8 mouse cellular contexts compared by ENCODE assay signal in the genomic region with DNA sequence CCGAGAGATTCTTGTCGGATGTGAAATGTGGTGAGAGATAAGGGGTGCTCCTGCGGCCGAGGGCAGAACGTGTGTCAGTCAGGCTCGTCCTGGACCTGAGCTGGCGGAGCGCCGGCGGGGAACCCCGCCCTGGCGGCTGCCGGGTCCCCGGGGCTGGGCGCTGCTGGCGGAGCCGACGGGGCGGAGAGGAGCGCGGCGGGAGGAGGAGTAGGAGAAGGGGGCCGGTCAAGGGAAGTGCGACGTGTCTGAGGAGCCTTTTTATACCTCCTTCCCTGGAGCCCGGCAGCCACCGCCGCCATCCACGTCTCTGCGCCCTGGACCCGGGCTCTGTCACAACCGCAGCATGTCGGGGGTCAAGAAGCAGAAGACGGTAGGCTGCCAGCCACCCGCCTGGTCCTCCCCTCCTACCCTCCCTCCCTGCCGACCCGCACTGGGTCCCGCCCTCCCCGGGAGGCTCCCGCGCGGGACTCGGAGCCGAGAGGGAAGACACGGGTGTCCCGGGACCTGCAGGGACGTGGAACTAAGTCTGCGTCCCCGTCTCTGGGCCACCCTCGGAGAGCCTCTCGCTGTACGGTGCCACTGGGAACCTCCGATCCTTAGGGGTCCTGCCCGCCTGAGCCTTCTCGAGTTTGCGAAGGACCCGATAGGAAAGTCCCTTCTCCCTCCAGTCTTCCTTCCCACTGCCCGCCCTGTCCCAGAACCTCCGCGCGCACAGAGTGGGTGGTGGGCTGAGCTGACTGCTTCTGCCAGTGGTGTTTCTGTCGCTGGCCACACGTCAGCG. TPM values are rescaled to one million over a fixed set of nuclear protein-coding genes. Genes with fewer than 3 reads are reported as not detected.
A peak's percentile ranks its signal among the peaks of the same experiment; 100 is the strongest.
DNase-seq lines count a peak whose midpoint lies in the region; ATAC-seq lines count a peak whose summit lies in the region.

Papss2 (plus strand) TSS at position 285 of the 781 bp plus-strand sequence.

- H3K9ac ChIP-seq in limb, embryonic 15.5 days, result peak within 1 kb of the TSS; percentile 65
- H3K9ac ChIP-seq in midbrain, embryonic 14.5 days (replicated peaks; ENCODE audit: low read length), result peak within 1 kb of the TSS; percentile 45

- no peaks in the 10 kb centered on the region for H3K9me3 ChIP-seq in limb, embryonic 15.5 days
- no peaks in the 10 kb centered on the region for H3K9me3 ChIP-seq in midbrain, embryonic 14.5 days (ENCODE audit: control insufficient read depth, low read length)

- H3K36me3 ChIP-seq in limb, embryonic 15.5 days, result no peaks in the 10 kb centered on the region
- H3K36me3 ChIP-seq in midbrain, embryonic 14.5 days (ENCODE audit: control insufficient read depth, insufficient read depth, low read length), result no peaks in the 10 kb centered on the region

- ATAC-seq in inflammation-experienced regulatory T-cells, adult 6 months, result peak; percentile 17
- ATAC-seq in limb, embryonic 15.5 days (ENCODE audit: insufficient number of reproducible peaks, low FRiP score, low TSS enrichment, low read depth), result peak; percentile 82
- ATAC-seq in midbrain, embryonic 14.5 days (ENCODE audit: low FRiP score, low TSS enrichment), result peak; percentile 61

- WGBS in limb, embryonic 15.5 days, result under 1% methylated on average over 62 of the region's 64 CpGs
- under 1% methylated on average over 63 of the region's 64 CpGs for WGBS in midbrain, embryonic 14.5 days

- DNase-seq in cerebellum, postnatal 10 days, result peak; percentile 29 to 48
- DNase-seq in cerebellum, adult 9-11 months, result no peak
- DNase-seq in embryo, embryonic 10 days (ENCODE audit: low spot score), result peak; percentile 50
- peak; percentile 53 to 71 for DNase-seq in gastrocnemius, postnatal 4 days (ENCODE audit: low spot score in 2 of 2)
- peak; percentile 61 for DNase-seq in midbrain, embryonic 14.5 days
- DNase-seq in spleen, postnatal 10 days (ENCODE audit: low spot score in 2 of 2), result peak; percentile 33 to 54

- H3K4me2 ChIP-seq in limb, embryonic 15.5 days, result peak within 1 kb of the TSS; percentile 63
- peak within 1 kb of the TSS; percentile 79 for H3K4me2 ChIP-seq in midbrain, embryonic 14.5 days (ENCODE audit: low read length)

- H3K4me3 ChIP-seq in limb, embryonic 15.5 days, result peak within 1 kb of the TSS; percentile 61
- H3K4me3 ChIP-seq in midbrain, embryonic 14.5 days (replicated peaks; ENCODE audit: low read depth, low read length), result peak within 1 kb of the TSS; percentile 46

- H3K27ac ChIP-seq in limb, embryonic 15.5 days, result peak within 1 kb of the TSS; percentile 84
- no peak within 1 kb of the TSS for H3K27ac ChIP-seq in midbrain, embryonic 14.5 days (replicated peaks; ENCODE audit: low read depth, low read length)

- H3K27me3 ChIP-seq in limb, embryonic 15.5 days, result 0 out of 2 replicates have a peak, but pooled peaks cover 5% of the 10 kb centered on the region
- H3K27me3 ChIP-seq in midbrain, embryonic 14.5 days (ENCODE audit: control insufficient read depth, insufficient read depth, low read length), result peaks cover 26% of the 10 kb centered on the region

- peaks cover 9% of the 10 kb centered on the region; the same call in 1 of the 2 replicates for H3K4me1 ChIP-seq in limb, embryonic 15.5 days
- no peaks in the 10 kb centered on the region for H3K4me1 ChIP-seq in midbrain, embryonic 14.5 days (ENCODE audit: control insufficient read depth, insufficient read depth, low read length)

RNA-seq across cellular contexts. Expression of gene Papss2, which starts in this region (rescaled TPM):
- total RNA-seq in gastrocnemius, postnatal 4 days (2021), result 10 to 100 TPM; 14.5 to 15.4 TPM
- polyA plus RNA-seq in inflammation-experienced regulatory T-cells, adult 6 months (2017; shearing (Covaris generic)), result under 1 TPM; 0.30 to 0.39 (median 0.39) TPM
- 34.1 and 34.8 TPM in 2 replicates for polyA plus RNA-seq in limb, embryonic 15.5 days (2015; fragmentation: Nextera tagmentation; extraction: Ambion mirVana)
- polyA plus RNA-seq in midbrain, embryonic 14.5 days (2014; fragmentation: Nextera tagmentation; extraction: Ambion mirVana), result 0.51 and 1.0 TPM in 2 replicates

Comparison
In these comparisons a context has a peak if more than half of its experiments do, and no peak if none do; other contexts are left out.
1. RNA of gene Papss2 (polyA plus RNA-seq): 34.1 to 34.8 TPM in limb, embryonic 15.5 days; 0.51 to 1.0 TPM in midbrain, embryonic 14.5 days and 0.30 to 0.39 TPM in inflammation-experienced regulatory T-cells, adult 6 months; every median in the first group is over 10 times any median in the second.
2. Peak in ATAC-seq in inflammation-experienced regulatory T-cells, adult 6 months; RNA of the gene not detected or under 1 TPM.
3. ATAC-seq: peak in every context shown above with its lines; median percentile 82 in limb, embryonic 15.5 days; 61 in midbrain, embryonic 14.5 days; 17 in inflammation-experienced regulatory T-cells, adult 6 months.